Mouse (Mus musculus) liver, embryonic 14.5 days (tissue): ENCODE results near the gene Bcas3. TPM values are rescaled to one million over a fixed set of nuclear protein-coding genes. Genes with fewer than 3 reads are reported as not detected.

Experiments
- ATAC-seq: fragments of 200-750 bp; cut with Nextera tagmentation; 2 replicates; pipeline ENCODE4 v1.8.0; 2017; ENCODE audit warnings: moderate number of reproducible peaks, mild to moderate bottlenecking, moderate library complexity; ENCODE audit not compliant: insufficient read depth
- DNase-seq, 3 experiments: peaks; one replicate each; pipeline ENCODE4 v3.0.0-alpha.2; 2012 to 2013; ENCODE audit warnings: low read depth in 3 of 3, low spot score in 3 of 3
- H3K27ac ChIP-seq: fragments of 300-500 bp; sonication (generic); 2 replicates; pipeline ENCODE4 v1.5.1; 2014; ENCODE audit warnings: moderate library complexity, mild to moderate bottlenecking, control low read depth, inconsistent platforms
- H3K27me3 ChIP-seq: fragments of 300-500 bp; sonication (generic); 2 replicates; pipeline ENCODE4 v1.6.1; 2014; ENCODE audit warnings: mild to moderate bottlenecking, low read length, moderate library complexity; ENCODE audit not compliant: control insufficient read depth, insufficient read depth
- H3K36me3 ChIP-seq: fragments of 300-500 bp; sonication (generic); replicated peaks from 2 replicates; pipeline ENCODE4 v1.6.1; 2014; ENCODE audit warnings: low read depth; ENCODE audit not compliant: control insufficient read depth, insufficient read depth
- H3K4me1 ChIP-seq, 2 experiments: fragments of 200-500 bp in 1 of 2; fragments of 300-500 bp in 1 of 2; sonication (generic) in 1 of 2; replicated peaks; 2 replicates each; pipeline ENCODE4 v1.6.1; 2012 to 2014; ENCODE audit warnings: antibody characterized with exemption in 1 of 2, inconsistent platforms in 1 of 2, low read length in 1 of 2; ENCODE audit not compliant: control insufficient read depth in 2 of 2, insufficient read depth in 2 of 2
- H3K4me2 ChIP-seq: fragments of 300-500 bp; sonication (generic); 2 replicates; pipeline ENCODE4 v1.6.1; 2014; ENCODE audit warnings: low read depth, mild to moderate bottlenecking, control low read depth, moderate library complexity
- H3K4me3 ChIP-seq, 2 experiments: fragments of 200-500 bp in 1 of 2; fragments of 300-500 bp in 1 of 2; sonication (generic) in 1 of 2; 2 replicates each; pipeline ENCODE4 v1.5.1; 2012 to 2014; ENCODE audit warnings: low read depth in 2 of 2, low read length in 2 of 2, mild to moderate bottlenecking in 2 of 2, control low read depth in 1 of 2, inconsistent platforms in 1 of 2, moderate library complexity in 1 of 2; ENCODE audit not compliant: insufficient read depth in 1 of 2
- H3K9ac ChIP-seq: fragments of 300-500 bp; sonication (generic); replicated peaks from 2 replicates; pipeline ENCODE4 v1.6.1; 2014; ENCODE audit warnings: mild to moderate bottlenecking, control low read depth, moderate library complexity
- H3K9me3 ChIP-seq: fragments of 300-500 bp; sonication (generic); 2 replicates; pipeline ENCODE4 v1.6.1; 2016; ENCODE audit warnings: low read length, mixed read lengths; ENCODE audit not compliant: control insufficient read depth
- CTCF ChIP-seq: IDR thresholded peaks from 2 replicates; pipeline ENCODE4 v1.5.1; 2016; ENCODE audit warnings: antibody characterized with exemption, low read depth, control low read depth
- EP300 ChIP-seq: IDR thresholded peaks from 2 replicates; pipeline ENCODE4 v1.6.1; 2016; ENCODE audit warnings: antibody characterized with exemption, low read depth
- WGBS: fragments of 180-500 bp; shearing (Covaris S2); extraction: QIAGEN DNeasy Blood & Tissue Kit; methylation state at CpG from one replicate; pipeline ENCODE4 v1.1.7; 2014; ENCODE audit not compliant: insufficient replicate concordance; 5-methylcytosine and 5-hydroxymethylcytosine counted together
- polyA plus RNA-seq, 2 experiments: library from polyadenylated mRNA; depleted of rRNA in 1 of 2; stranded (reverse) in 1 of 2; unstranded in 1 of 2; fragments of >200 nt; fragmentation: Nextera tagmentation in 1 of 2; extraction: Ambion mirVana in 1 of 2; gene quantifications; 2 replicates each; pipeline versions ENCODE4 v1.2.1 to v1.2.3; 2012 to 2014

The Bcas3 gene
- polyA plus RNA-seq, 2 experiments: 6.9 to 17.5 TPM

DNA sequence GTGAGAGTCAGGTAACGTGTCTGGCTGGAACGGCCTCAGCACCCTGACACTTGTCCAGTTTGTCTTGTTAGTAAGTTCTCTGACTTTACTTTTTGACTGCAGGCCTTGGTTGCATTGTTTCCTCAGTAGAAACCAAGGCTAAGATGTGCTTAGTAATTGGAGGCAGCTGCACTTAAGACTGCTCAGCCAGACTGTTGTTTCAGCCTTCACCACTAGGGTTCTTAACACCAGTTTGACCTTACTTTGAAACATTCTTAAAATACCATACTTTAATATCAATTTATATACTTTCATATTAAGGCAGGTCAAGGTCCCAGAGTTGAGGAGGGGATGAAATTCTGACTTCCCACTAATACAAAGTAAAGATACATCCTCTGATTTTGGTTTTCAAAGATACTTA, 273.9 kb downstream of the Bcas3 start:
- Histone ChIP-seq H3K27me3 (no peaks in the 10 kb centered on the region), H3K4me3 (no peak overlapping the region), H3K9me3 (no peaks in the 10 kb centered on the region), H3K36me3 (no peaks in the 10 kb centered on the region), H3K4me2 (no peak overlapping the region), H3K9ac (no peak overlapping the region), H3K27ac (no peak overlapping the region), H3K4me1 (peaks cover 8 to 12% of the 10 kb centered on the region in 2 experiments)
- TF ChIP-seq EP300 (no peak), CTCF (peak; percentile 43; the same call in 1 of the 2 replicates)
- no peak for ATAC-seq
- no peak for DNase-seq
- 82% methylated on average over 2 of the region's 2 CpGs for WGBS

DNA sequence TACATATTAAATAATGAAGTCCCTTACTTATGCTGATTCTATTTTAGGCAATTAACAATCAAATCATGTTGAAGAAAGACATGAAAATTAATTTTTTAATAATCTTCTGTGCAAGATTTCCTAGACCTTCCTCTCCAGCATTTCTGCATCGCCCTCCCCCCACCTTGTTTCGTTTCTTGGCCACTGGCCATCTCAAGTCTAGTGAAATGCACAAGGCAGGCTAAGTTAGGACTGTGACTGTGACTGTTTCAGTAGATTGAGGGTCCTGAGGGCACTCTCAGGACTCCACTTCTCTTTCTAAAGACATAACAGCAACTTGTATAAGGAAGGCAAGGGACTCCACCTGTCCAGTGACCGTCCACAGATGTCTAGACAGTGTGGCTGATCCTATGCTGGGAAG, 274.4 kb downstream of the Bcas3 start:
- Histone ChIP-seq H3K27ac (no peak overlapping the region), H3K4me2 (no peak overlapping the region), H3K4me1 (peaks cover 8 to 13% of the 10 kb centered on the region in 2 experiments), H3K36me3 (no peaks in the 10 kb centered on the region), H3K27me3 (no peaks in the 10 kb centered on the region), H3K4me3 (no peak overlapping the region), H3K9ac (no peak overlapping the region), H3K9me3 (no peaks in the 10 kb centered on the region)
- TF ChIP-seq EP300: no peak
- TF ChIP-seq CTCF: no peak
- 78% methylated on average over 3 of the region's 3 CpGs for WGBS
- DNase-seq: no peak
- ATAC-seq: no peak

DNA sequence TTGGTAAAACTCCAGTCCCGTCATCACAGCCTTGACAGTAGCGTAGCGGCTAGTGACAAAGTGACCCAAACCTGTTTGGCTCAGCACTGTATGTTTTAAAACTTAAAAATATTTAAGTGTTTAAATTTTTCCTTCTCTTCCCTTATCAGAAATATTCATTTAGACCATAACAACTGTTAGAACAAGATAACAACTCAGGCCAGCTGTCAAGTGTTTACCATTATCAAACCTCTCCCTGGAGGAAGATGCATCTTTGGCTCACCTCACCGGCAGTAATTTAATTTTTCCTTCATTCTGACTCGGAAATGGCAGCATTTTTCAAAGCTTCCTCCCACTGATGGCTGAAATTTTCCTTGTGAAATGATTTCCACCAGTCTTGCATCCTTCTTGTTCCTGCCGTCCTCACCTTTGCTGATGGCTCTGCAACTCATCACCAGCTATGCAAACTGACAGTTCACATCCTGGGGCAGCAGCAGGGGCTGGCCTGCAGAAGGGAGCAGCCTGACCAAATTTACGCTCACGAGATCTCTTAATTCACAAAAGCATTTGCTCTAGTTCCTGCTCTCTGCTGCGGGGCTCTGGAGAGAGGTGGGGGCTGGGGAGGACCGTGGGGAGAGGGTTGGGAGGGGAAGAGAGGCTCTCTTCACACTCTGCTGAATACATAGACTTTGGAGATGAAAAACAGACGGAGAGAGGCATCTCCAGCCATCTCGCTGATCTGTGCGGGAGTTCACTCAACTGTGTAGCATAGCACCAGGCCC, 275.5 kb downstream of the Bcas3 start:
- Histone ChIP-seq H3K4me2 (0 out of 2 replicates have a peak overlapping the region, but pooled peaks have one; percentile 20), H3K27me3 (no peaks in the 10 kb centered on the region), H3K9me3 (no peaks in the 10 kb centered on the region), H3K27ac (no peak overlapping the region), H3K9ac (0 out of 2 replicates have a peak overlapping the region, but pooled peaks have one; percentile 15), H3K4me1 (peaks cover 8 to 16% of the 10 kb centered on the region in 2 experiments), H3K36me3 (no peaks in the 10 kb centered on the region), H3K4me3 (no peak overlapping the region)
- 50% methylated on average over 13 of the region's 13 CpGs for WGBS
- ATAC-seq: 0 out of 2 replicates have a peak, but pooled peaks have one; percentile 37
- DNase-seq: no peak
- TF ChIP-seq CTCF: no peak
- TF ChIP-seq EP300: peak; percentile 57

DNA sequence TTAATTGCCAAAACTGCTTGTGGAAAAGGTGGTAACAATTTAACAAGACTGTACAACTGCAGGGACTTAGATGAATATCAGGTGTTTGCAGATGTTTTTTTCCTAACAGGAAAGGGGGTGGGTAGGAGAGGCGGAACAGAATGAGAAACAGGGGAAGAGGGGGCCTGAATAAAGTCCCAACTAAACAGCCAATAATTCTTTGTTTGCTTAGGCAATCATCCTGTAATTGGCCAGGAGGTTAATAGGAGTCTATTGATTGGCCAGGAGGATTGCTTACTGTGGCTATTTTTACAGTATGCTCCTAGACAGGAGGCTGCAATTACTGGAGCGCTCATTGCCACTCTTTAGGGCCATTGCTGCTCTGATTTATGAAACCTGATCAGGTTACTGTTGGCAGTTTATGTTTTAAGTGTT, 279.6 kb downstream of the Bcas3 start:
- Histone ChIP-seq H3K4me1 (peaks cover 8 to 13% of the 10 kb centered on the region in 2 experiments), H3K36me3 (no peaks in the 10 kb centered on the region), H3K4me2 (no peak overlapping the region), H3K27me3 (no peaks in the 10 kb centered on the region), H3K9me3 (no peaks in the 10 kb centered on the region), H3K27ac (no peak overlapping the region), H3K9ac (no peak overlapping the region), H3K4me3 (no peak overlapping the region)
- TF ChIP-seq EP300 (no peak), CTCF (no peak)
- no peak for DNase-seq
- no peak for ATAC-seq
- 54% methylated on average over 2 of the region's 2 CpGs for WGBS

DNA sequence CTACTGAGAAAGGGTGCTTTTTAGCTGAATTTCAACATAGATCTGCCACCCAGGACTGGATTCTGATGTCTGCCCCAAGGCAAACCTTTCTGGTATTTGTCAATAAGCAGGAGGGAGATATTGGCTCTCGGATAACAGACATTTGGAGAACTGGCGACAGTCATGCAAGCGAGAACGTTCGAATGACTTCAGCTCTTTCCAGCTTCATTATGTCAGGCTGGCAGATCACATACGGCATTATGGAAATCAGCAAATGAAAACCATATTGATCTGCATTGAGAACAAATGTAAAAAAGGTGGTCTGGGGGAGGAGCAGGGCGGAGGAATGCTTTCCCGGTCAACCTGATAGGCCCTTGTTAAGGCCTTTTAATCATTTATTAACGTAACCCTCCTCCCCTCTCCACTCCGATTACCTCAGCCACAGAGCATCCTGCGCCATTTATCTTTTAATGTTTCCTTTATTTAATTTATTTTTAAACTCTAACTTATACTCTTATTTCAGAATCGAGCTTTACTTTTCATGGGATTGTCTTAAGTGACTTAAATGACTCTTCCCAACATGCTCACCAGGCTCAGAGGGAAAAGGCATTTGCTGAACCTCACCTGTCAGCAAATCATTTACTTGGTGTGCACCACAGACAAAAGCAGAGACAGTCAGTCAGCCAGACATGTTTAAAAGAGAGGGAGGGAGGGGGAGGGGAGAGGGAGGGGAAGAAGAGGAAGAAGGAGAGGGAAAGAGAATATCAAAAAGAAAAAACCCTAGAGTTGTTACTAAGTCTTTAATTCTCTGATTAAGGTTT, 285.9 kb downstream of the Bcas3 start:
- peaks cover under 1 to 15% of the 10 kb centered on the region in 2 experiments; a peak in 2 of 4 replicates for H3K4me1 ChIP-seq
- no peaks in the 10 kb centered on the region for H3K9me3 ChIP-seq
- TF ChIP-seq EP300 (no peak), CTCF (no peak)
- H3K9ac ChIP-seq: no peak overlapping the region
- 77% methylated on average over 12 of the region's 12 CpGs for WGBS
- H3K4me3 ChIP-seq: peak overlapping the region in 1 of 2 experiments; percentile 48; a peak in 2 of 4 replicates
- no peaks in the 10 kb centered on the region for H3K36me3 ChIP-seq
- H3K27me3 ChIP-seq: no peaks in the 10 kb centered on the region
- H3K4me2 ChIP-seq: no peak overlapping the region
- no peak overlapping the region for H3K27ac ChIP-seq
- DNase-seq: no peak
- no peak for ATAC-seq
